Mouse (Mus musculus): ENCODE measurements at regions not wholly inside any gene's neighbourhood (a gene's known extent, or its start where the extent isn't known, plus 50 kb on each side); places are given as distances from the start of the nearest gene placed in this dataset.

DNA sequence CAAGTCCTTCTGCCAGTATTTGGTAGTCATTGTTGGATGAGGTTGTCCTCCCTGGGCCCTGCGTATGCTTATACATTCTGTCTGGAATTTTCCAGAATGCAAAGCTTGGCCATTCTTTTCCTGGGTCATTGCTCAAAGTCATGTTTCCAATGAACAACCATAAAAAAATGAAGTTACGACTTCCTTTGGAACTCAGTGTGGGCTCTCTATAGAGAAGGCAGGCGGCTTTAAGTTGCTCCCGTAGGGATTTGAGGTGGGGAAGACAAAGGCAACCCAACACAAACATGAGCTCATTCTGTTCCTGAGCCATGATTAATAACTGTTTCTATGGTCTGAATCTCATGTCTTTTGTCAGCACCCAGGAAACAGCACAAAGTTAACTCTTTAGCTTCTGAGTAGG lies 204.3 kb downstream of the Hhipl2 start:
- no peak for DNase-seq (ENCODE audit: low spot score)

DNA sequence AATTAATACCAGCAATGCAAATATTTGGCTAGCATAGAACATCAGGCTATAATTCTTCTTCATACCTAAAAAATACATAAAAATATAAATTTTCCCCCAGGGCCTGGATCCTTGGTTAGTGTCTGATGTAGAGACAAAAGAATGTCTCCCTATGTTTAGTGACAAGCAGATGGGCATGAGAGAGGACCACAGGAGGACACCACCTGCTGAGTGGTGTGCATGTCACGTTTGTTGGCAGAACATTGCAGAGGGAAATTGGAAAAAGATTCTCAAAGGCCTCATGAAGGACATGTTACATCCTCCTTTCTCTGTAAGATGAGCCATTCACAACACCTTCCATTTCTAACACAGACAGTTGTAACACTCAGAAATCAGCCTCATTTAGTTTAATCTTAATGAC lies 206.3 kb downstream of the Hhipl2 start:
- DNase-seq (ENCODE audit: low spot score): no peak

- DNase-seq (ENCODE audit: low spot score): no peak
Measured at GRCm38 (mm10) chr1:183633810-183634209, 215.8 kb downstream of the Hhipl2 start.

- DNase-seq (ENCODE audit: low spot score): no peak
Measured at GRCm38 (mm10) chr1:183634836-183635235, 216.8 kb downstream of the Hhipl2 start.

DNA sequence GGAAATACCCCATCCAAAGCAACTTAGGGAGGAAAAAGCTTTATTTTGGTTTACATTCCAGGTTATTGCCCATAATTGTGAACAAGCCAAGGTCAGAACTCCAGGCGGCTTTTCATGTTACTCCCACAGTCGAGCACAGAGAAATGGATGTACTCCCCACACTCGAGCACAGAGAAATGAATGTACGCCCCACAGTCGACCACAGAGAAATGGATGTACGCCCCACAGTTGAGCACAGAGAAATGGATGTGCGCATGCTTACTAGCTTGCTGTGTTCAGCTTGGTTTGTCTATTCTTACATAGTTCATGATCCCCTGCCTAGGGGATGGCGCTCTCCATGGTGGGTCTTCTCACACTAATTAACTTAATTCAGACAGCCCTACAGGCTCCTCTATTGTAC lies 219.2 kb downstream of the Hhipl2 start:
- DNase-seq (ENCODE audit: low spot score): no peak

- no peak for DNase-seq (ENCODE audit: low spot score)
Measured at GRCm38 (mm10) chr1:183639332-183639731, 221.3 kb downstream of the Hhipl2 start.

GRCm38 (mm10) chr1:183640568-183640967 lies 222.6 kb downstream of the Hhipl2 start:
- DNase-seq (ENCODE audit: low spot score): no peak

DNA sequence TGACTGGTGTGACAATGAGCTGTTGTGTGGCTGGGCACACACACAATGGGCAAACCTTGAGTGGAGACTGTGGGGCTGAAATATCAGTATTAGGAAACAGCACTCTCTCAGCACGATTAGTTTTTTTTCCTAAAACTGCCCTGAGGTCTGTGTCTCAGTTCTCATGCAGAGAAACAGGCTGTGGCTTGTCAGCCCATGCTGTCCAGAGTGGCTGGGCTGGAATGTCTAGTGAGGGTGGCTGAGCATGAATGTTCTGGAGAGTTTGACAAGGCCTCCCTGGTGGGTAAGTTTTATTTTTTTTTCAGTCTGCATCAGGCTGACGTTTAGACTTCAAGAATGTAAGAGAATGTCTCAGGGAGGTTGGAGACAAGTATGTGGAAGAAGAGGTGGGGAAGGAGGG lies 226.0 kb downstream of the Hhipl2 start:
- no peak for DNase-seq (ENCODE audit: low spot score)

GRCm38 (mm10) chr1:183653878-183654277 lies 235.9 kb downstream of the Hhipl2 start:
- DNase-seq (ENCODE audit: low spot score): no peak

DNA sequence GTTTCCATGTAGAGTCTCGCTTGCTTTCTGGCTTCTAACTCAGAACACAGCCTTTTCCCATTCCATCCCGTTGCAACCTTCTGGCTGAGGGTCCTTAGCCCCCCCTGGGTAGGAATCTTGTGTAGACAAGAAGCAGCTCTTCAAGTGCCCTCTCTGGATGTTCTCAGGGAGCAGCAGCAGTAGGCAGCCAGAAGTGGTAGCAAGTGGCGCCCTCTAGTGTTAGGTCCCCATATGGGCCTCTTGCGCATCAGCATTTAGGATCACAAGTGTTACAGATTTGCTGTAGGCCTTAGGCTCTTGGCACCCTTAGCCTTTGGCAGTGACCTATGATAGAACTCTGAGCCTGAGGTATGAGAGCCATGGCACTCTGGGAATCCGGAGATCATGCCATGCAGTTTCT lies 239.0 kb downstream of the Hhipl2 start:
- DNase-seq (ENCODE audit: low spot score): peak; percentile 70

- no peak for DNase-seq (ENCODE audit: low spot score)
Measured at GRCm38 (mm10) chr1:183660541-183660940, 242.5 kb downstream of the Hhipl2 start.

GRCm38 (mm10) chr1:183662369-183663043 lies 244.5 kb downstream of the Hhipl2 start:
- DNase-seq (ENCODE audit: low spot score): no peak

GRCm38 (mm10) chr1:183669271-183669670 lies 251.3 kb downstream of the Hhipl2 start:
- no peak for DNase-seq (ENCODE audit: low spot score)

DNA sequence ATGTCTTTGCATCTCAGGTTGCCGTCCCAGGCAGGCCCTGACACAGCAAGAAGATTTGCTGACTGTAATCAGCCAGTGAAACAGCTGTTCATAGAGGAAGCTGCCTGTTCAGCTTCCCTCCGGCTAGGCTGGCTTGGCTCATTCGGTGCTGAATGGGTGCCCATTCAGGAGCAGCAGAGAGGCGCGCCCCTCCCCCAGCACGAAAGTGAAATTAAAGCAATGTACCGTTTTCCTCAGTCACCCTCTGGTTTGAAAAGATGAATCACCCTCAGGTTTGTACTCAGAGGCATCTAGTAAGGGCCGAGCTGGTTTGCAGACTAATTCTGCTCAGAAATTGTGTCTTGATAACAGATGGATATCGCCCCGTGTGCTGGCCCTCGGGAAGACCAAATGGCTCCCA lies 251.7 kb downstream of the Hhipl2 start:
- peak; percentile 10 for DNase-seq (ENCODE audit: low spot score)

- DNase-seq (ENCODE audit: low spot score): no peak
Measured at GRCm38 (mm10) chr1:183670542-183670941, 252.5 kb downstream of the Hhipl2 start.

- no peak for DNase-seq (ENCODE audit: low spot score)
Measured at GRCm38 (mm10) chr1:183671541-183671940, 253.5 kb downstream of the Hhipl2 start.

GRCm38 (mm10) chr1:183672521-183672920 lies 254.5 kb downstream of the Hhipl2 start:
- no peak for DNase-seq (ENCODE audit: low spot score)

DNA sequence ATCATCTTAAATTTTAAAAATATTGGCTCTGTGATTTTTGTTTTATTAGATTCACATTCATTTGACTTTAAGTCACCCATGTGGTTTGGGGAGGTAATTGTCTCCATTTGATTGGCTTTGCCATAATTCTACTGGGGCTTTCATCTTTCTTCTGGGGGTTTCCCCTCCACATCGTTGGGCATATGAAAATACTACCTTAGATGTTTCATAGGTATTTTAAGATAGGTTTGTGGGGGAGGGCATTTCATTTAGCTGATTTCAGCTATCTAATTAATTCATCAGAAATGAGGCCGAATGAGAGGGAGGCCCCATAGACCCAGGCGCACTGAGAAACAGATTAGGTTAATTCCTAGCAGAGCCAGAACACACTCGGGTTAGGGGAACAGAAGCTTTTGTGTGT lies 259.6 kb downstream of the Hhipl2 start:
- DNase-seq (ENCODE audit: low spot score): no peak

DNA sequence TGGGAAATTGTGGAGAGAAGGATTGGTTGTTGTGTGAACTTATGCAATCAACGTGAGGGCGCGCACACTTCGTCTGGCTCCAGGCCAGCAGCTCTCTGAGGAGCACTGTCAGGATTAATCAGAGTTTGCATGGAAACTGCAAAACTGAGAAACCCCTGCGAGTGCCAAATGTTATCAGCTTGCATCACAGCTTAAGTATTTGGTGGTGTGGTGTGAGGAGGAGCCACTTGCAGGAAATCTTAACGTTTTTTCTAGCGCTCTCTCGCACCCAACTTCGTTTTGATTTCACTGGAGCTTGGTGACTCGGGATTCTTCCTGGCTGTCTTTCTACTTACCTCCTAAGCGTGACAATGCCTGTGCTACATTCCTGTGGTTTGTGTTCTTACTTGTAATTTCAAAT lies 261.9 kb downstream of the Hhipl2 start:
- peak; percentile 9 for DNase-seq (ENCODE audit: low spot score)

DNA sequence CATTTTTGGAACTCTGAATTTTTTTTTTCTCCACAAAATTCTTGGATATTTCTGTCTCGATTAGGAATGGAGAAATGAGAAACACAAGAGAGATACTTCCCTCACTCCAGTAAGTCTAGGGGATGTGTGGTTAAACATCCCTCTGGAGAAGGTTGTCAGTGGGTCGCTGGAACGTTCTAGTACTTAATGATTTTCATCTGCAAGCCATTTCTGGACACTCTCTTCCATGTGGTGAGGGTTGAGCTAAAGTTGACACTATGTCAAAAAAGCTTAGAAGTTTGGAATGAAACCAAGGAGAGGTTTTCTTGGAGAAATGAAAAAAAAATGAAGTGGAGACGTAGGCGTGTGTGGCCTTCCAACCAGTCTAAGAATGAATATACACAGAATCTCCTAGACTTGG lies 268.0 kb downstream of the Hhipl2 start:
- DNase-seq (ENCODE audit: low spot score): no peak

- DNase-seq (ENCODE audit: low spot score): no peak
Measured at GRCm38 (mm10) chr1:183692756-183693155, 274.7 kb downstream of the Hhipl2 start.

DNA sequence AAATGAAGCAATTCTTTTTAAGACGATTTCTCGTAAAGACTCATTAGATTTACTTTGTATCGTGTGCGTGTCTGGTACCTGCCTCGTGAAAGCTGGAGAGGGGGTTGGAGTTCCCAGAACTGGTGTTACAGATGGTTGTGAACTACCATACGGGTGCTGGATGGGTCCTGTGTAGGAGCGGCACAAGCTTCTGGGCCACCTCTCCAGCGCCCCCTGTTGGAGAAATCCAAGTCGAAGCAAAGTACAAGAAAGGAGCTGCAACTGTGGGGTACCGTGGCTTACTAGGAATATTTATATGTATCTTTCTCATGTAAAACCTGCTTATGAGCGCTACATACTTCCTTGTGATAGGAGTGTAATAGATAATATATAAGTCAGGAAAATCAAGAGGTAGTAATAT lies 281.3 kb downstream of the Hhipl2 start:
- no peak for DNase-seq (ENCODE audit: low spot score)

GRCm38 (mm10) chr1:183702888-183703287 lies 284.9 kb downstream of the Hhipl2 start:
- no peak for DNase-seq (ENCODE audit: low spot score)

DNA sequence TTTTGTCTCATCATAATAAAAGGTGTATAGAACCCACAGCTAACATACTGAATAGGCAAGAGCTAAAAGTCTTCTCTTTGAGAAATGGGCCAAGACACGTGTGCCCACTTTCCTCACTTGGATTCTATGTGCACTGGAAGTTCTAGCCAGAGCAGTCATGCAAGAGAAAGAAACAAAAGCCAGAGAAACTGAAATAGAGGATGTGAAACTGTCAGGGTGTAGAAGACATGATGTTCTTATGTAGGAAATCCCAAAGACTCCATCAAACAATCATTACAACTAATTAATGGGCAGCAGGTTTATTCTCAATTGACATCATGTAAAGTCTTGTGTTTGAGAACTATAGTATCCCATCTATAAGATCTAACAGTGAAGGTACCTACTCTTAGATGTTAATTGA lies 294.9 kb downstream of the Hhipl2 start:
- no peak for DNase-seq (ENCODE audit: low spot score)

- DNase-seq (ENCODE audit: low spot score): no peak
Measured at GRCm38 (mm10) chr1:183717060-183717459, 296.0 kb upstream of the Dusp10 start.

All from layer of hippocampus, adult 11-12 months (tissue).